Mouse (Mus musculus) intestine, postnatal 0 days (tissue): ENCODE results near the gene Ngfr. TPM values are rescaled to one million over a fixed set of nuclear protein-coding genes. Genes with fewer than 3 reads are reported as not detected.

Experiments used
- ATAC-seq: fragments of 200-750 bp; cut with Nextera tagmentation; 2 replicates; pipeline ENCODE4 v1.8.0; 2017; ENCODE audit warnings: mild to moderate bottlenecking, moderate TSS enrichment, moderate library complexity
- H3K27ac ChIP-seq: fragments of 300-500 bp; sonication (generic); 2 replicates; pipeline ENCODE4 v1.5.1; 2014; ENCODE audit warnings: mild to moderate bottlenecking, low read depth, low read length, moderate library complexity
- H3K27me3 ChIP-seq: fragments of 300-500 bp; sonication (generic); replicated peaks from 2 replicates; pipeline ENCODE4 v1.6.1; 2014; ENCODE audit warnings: low read length, mixed read lengths; ENCODE audit not compliant: control insufficient read depth, insufficient read depth
- H3K36me3 ChIP-seq: fragments of 300-500 bp; sonication (generic); 2 replicates; pipeline ENCODE4 v1.6.1; 2014; ENCODE audit warnings: mild to moderate bottlenecking, moderate library complexity; ENCODE audit not compliant: control insufficient read depth, insufficient read depth
- H3K4me1 ChIP-seq: fragments of 300-500 bp; sonication (generic); replicated peaks from 2 replicates; pipeline ENCODE4 v1.6.1; 2014; ENCODE audit warnings: antibody characterized with exemption, low read length, mixed read lengths; ENCODE audit not compliant: control insufficient read depth, insufficient read depth
- H3K4me2 ChIP-seq: fragments of 300-500 bp; sonication (generic); replicated peaks from 2 replicates; pipeline ENCODE4 v1.6.1; 2014; ENCODE audit warnings: low read depth, mild to moderate bottlenecking, moderate library complexity
- H3K4me3 ChIP-seq: fragments of 300-500 bp; sonication (generic); 2 replicates; pipeline ENCODE4 v1.5.1; 2014; ENCODE audit warnings: low read depth, low read length
- H3K9ac ChIP-seq: fragments of 300-500 bp; sonication (generic); 2 replicates; pipeline ENCODE4 v1.6.1; 2014; ENCODE audit warnings: mild to moderate bottlenecking, low read depth, low read length
- H3K9me3 ChIP-seq: fragments of 300-500 bp; sonication (generic); 2 replicates; pipeline ENCODE4 v1.6.1; 2016; ENCODE audit warnings: mixed run types; ENCODE audit not compliant: control insufficient read depth
- CTCF ChIP-seq: sonication (generic); IDR thresholded peaks from 2 replicates; pipeline ENCODE4 v1.5.1; 2016; ENCODE audit warnings: low read depth, mild to moderate bottlenecking, control low read depth, antibody characterized with exemption, moderate library complexity
- WGBS: fragments of 180-500 bp; shearing (Covaris S2); extraction: QIAGEN DNeasy Blood & Tissue Kit; methylation state at CpG from one replicate; pipeline ENCODE4 v1.1.7; 2014; 5-methylcytosine and 5-hydroxymethylcytosine counted together
- polyA plus RNA-seq: library from polyadenylated mRNA; unstranded; fragments of >200 nt; fragmentation: Nextera tagmentation; extraction: Ambion mirVana; gene quantifications from 2 replicates; pipeline ENCODE4 v1.2.1, GENCODE M21; 2015

Ngfr gene
- polyA plus RNA-seq, 1 experiment from 2014 or later = 7.4 TPM

GRCm38 (mm10) chr11:95575791-95576190, 11.7 kb downstream of the Ngfr start:
- H3K9ac ChIP-seq = no peak overlapping the region
- TF ChIP-seq CTCF = no peak
- 0 out of 2 replicates have a peak, but pooled peaks have one; percentile 23 for ATAC-seq
- peaks cover 39% of the 10 kb centered on the region for H3K27me3 ChIP-seq
- no peak overlapping the region for H3K27ac ChIP-seq
- no peaks in the 10 kb centered on the region for H3K9me3 ChIP-seq
- no peak overlapping the region for H3K4me2 ChIP-seq
- 42% methylated on average over 13 of the region's 13 CpGs for WGBS
- H3K4me3 ChIP-seq = no peak overlapping the region
- H3K4me1 ChIP-seq = peaks cover 3% of the 10 kb centered on the region; the same call in 1 of the 2 replicates
- no peaks in the 10 kb centered on the region for H3K36me3 ChIP-seq

- Histone ChIP-seq H3K27me3 (peaks cover 31% of the 10 kb centered on the region; the same call in 1 of the 2 replicates), H3K27ac (no peak overlapping the region), H3K9ac (no peak overlapping the region), H3K9me3 (no peaks in the 10 kb centered on the region), H3K4me3 (no peak overlapping the region), H3K4me1 (peaks cover 3% of the 10 kb centered on the region; the same call in 1 of the 2 replicates), H3K4me2 (no peak overlapping the region), H3K36me3 (no peaks in the 10 kb centered on the region)
- WGBS = 91% methylated on average over 6 of the region's 6 CpGs
- no peak for TF ChIP-seq CTCF
- ATAC-seq = no peak
These were observed 12.7 kb downstream of the Ngfr start for GRCm38 (mm10) chr11:95574786-95575334.

GRCm38 (mm10) chr11:95572227-95572626, 15.3 kb downstream of the Ngfr start:
- no peak for TF ChIP-seq CTCF
- Histone ChIP-seq H3K9ac (no peak overlapping the region), H3K4me3 (no peak overlapping the region), H3K27me3 (peaks cover 12% of the 10 kb centered on the region; the same call in 1 of the 2 replicates), H3K9me3 (no peaks in the 10 kb centered on the region), H3K4me1 (peaks cover 3% of the 10 kb centered on the region; the same call in 1 of the 2 replicates), H3K4me2 (no peak overlapping the region), H3K27ac (no peak overlapping the region), H3K36me3 (no peaks in the 10 kb centered on the region)
- ATAC-seq = no peak
- 14% methylated on average over 3 of the region's 3 CpGs for WGBS

- Histone ChIP-seq H3K9ac (no peak overlapping the region), H3K9me3 (no peaks in the 10 kb centered on the region), H3K27me3 (peaks cover 11% of the 10 kb centered on the region; the same call in 1 of the 2 replicates), H3K4me1 (peaks cover 3% of the 10 kb centered on the region; the same call in 1 of the 2 replicates), H3K4me2 (no peak overlapping the region), H3K4me3 (no peak overlapping the region), H3K27ac (no peak overlapping the region), H3K36me3 (no peaks in the 10 kb centered on the region)
- 15% methylated on average over 9 of the region's 9 CpGs for WGBS
- TF ChIP-seq CTCF = peak; percentile 36; the same call in 1 of the 2 replicates
- ATAC-seq = no peak
These were observed 15.8 kb downstream of the Ngfr start for GRCm38 (mm10) chr11:95571755-95572154.

GRCm38 (mm10) chr11:95570827-95571619, 16.5 kb downstream of the Ngfr start:
- WGBS = 64% methylated on average over 25 of the region's 25 CpGs
- Histone ChIP-seq H3K4me1 (peaks cover 3% of the 10 kb centered on the region; the same call in 1 of the 2 replicates), H3K4me2 (no peak overlapping the region), H3K9me3 (no peaks in the 10 kb centered on the region), H3K27me3 (peaks cover 7% of the 10 kb centered on the region; the same call in 1 of the 2 replicates), H3K36me3 (no peaks in the 10 kb centered on the region), H3K4me3 (no peak overlapping the region), H3K9ac (no peak overlapping the region), H3K27ac (no peak overlapping the region)
- no peak for ATAC-seq
- no peak for TF ChIP-seq CTCF

GRCm38 (mm10) chr11:95569908-95570307, 17.6 kb downstream of the Ngfr start:
- no peak for ATAC-seq
- peaks cover 7% of the 10 kb centered on the region; the same call in 1 of the 2 replicates for H3K27me3 ChIP-seq
- H3K4me3 ChIP-seq = no peak overlapping the region
- H3K4me1 ChIP-seq = peaks cover 3% of the 10 kb centered on the region; the same call in 1 of the 2 replicates
- 78% methylated on average over 6 of the region's 6 CpGs for WGBS
- H3K27ac ChIP-seq = no peak overlapping the region
- TF ChIP-seq CTCF = no peak
- H3K4me2 ChIP-seq = no peak overlapping the region
- no peak overlapping the region for H3K9ac ChIP-seq
- no peaks in the 10 kb centered on the region for H3K36me3 ChIP-seq
- no peaks in the 10 kb centered on the region for H3K9me3 ChIP-seq
